Mouse (Mus musculus) MEL (cell line): ENCODE measurements around the gene Samd13. TPM values are rescaled to one million over a fixed set of nuclear protein-coding genes. Genes with fewer than 3 reads are reported as not detected.

ENCODE experiments used
- DNase-seq: peaks from one replicate; pipeline ENCODE4 v3.0.0; 2011; ENCODE audit warnings: low read depth, low spot score
- H3K27ac ChIP-seq: 2 replicates; pipeline ENCODE4 v1.5.1; 2012; ENCODE audit warnings: low read depth, mild to moderate bottlenecking, control low read depth, low read length, moderate library complexity; ENCODE audit not compliant: control insufficient read depth
- H3K27me3 ChIP-seq, 2 experiments: fragments of 150-350 bp in 1 of 2; sonication (generic) in 1 of 2; 2 replicates each; pipeline ENCODE4 v1.6.1; 2012; ENCODE audit warnings: low read length in 2 of 2, mild to moderate bottlenecking in 2 of 2, improper control_type of control experiment in 1 of 2, moderate library complexity in 1 of 2; ENCODE audit not compliant: insufficient read depth in 2 of 2, control insufficient read depth in 1 of 2
- H3K36me3 ChIP-seq, 2 experiments: 2 replicates each; pipeline ENCODE4 v1.6.1; 2012 to 2014; ENCODE audit warnings: low read length in 2 of 2, improper control_type of control experiment in 1 of 2, inconsistent platforms in 1 of 2, mild to moderate bottlenecking in 1 of 2; ENCODE audit not compliant: insufficient read depth in 2 of 2, control insufficient read depth in 1 of 2
- H3K4me1 ChIP-seq, 2 experiments: fragments of 150-350 bp in 1 of 2; sonication (generic) in 1 of 2; 2 replicates each; pipeline ENCODE4 v1.6.1; 2012; ENCODE audit warnings: low read length in 2 of 2, improper control_type of control experiment in 1 of 2, mild to moderate bottlenecking in 1 of 2; ENCODE audit not compliant: insufficient read depth in 2 of 2, control insufficient read depth in 1 of 2
- H3K4me3 ChIP-seq, 2 experiments: fragments of 150-350 bp in 1 of 2; sonication (generic) in 1 of 2; 2 replicates each; pipeline ENCODE4 v1.5.1; 2012; ENCODE audit warnings: low read depth in 2 of 2, low read length in 2 of 2, mild to moderate bottlenecking in 2 of 2, moderate library complexity in 2 of 2, control low read depth in 1 of 2, improper control_type of control experiment in 1 of 2; ENCODE audit not compliant: control insufficient read depth in 1 of 2, insufficient read depth in 1 of 2
- H3K79me2 ChIP-seq: 2 replicates; pipeline ENCODE4 v1.6.1; 2012; ENCODE audit warnings: mild to moderate bottlenecking, low read length, moderate library complexity; ENCODE audit not compliant: control insufficient read depth, poor library complexity, insufficient read depth
- H3K9ac ChIP-seq: 2 replicates; pipeline ENCODE4 v1.6.1; 2012; ENCODE audit warnings: low read depth, mild to moderate bottlenecking, control low read depth, low read length, moderate library complexity; ENCODE audit not compliant: control insufficient read depth, poor library complexity, severe bottlenecking
- H3K9me3 ChIP-seq: fragments of 150-350 bp; sonication (generic); replicated peaks from 2 replicates; pipeline ENCODE4 v1.6.1; 2012; ENCODE audit warnings: mild to moderate bottlenecking, low read length, improper control_type of control experiment, moderate library complexity; ENCODE audit not compliant: insufficient read depth
- CHD1 ChIP-seq: IDR thresholded peaks from 2 replicates; pipeline ENCODE4 v1.6.1; 2012; ENCODE audit warnings: low read depth, mild to moderate bottlenecking, inconsistent platforms, low read length, improper control_type of control experiment
- ELF1 ChIP-seq: IDR thresholded peaks from 2 replicates; pipeline ENCODE4 v1.6.1; 2014; ENCODE audit warnings: low read depth, mild to moderate bottlenecking, inconsistent platforms, low read length, improper control_type of control experiment, moderate library complexity
- ETS1 ChIP-seq: IDR thresholded peaks from 2 replicates; pipeline ENCODE4 v1.6.1; 2012; ENCODE audit warnings: low read depth, mild to moderate bottlenecking, inconsistent platforms, low read length, improper control_type of control experiment, moderate library complexity
- GABPA ChIP-seq: IDR thresholded peaks from 2 replicates; pipeline ENCODE4 v1.6.1; 2012; ENCODE audit warnings: low read depth, mild to moderate bottlenecking, inconsistent platforms, low read length, improper control_type of control experiment, moderate library complexity
- KAT2A ChIP-seq: conservative IDR thresholded peaks from 2 replicates; pipeline ENCODE4 v1.6.1; 2012; ENCODE audit warnings: low read depth, low read length, improper control_type of control experiment, inconsistent platforms
- MAFK ChIP-seq: IDR thresholded peaks from 2 replicates; pipeline ENCODE4 v1.6.1; 2011; ENCODE audit warnings: low read depth, mild to moderate bottlenecking, low read length, improper control_type of control experiment, borderline replicate concordance
- MEF2A ChIP-seq: IDR thresholded peaks from 2 replicates; pipeline ENCODE4 v1.6.1; 2014; ENCODE audit warnings: low read depth, mild to moderate bottlenecking, inconsistent platforms, low read length, improper control_type of control experiment; ENCODE audit not compliant: poor library complexity, insufficient replicate concordance, severe bottlenecking; ENCODE audit errors: extremely low read depth
- MXI1 ChIP-seq: IDR thresholded peaks from 2 replicates; pipeline ENCODE4 v1.6.1; 2011; ENCODE audit warnings: mild to moderate bottlenecking, low read depth, low read length, improper control_type of control experiment
- MYB ChIP-seq: IDR thresholded peaks from 2 replicates; pipeline ENCODE4 v1.6.1; 2011; ENCODE audit warnings: mild to moderate bottlenecking, low read depth, low read length, improper control_type of control experiment
- MYC ChIP-seq: IDR thresholded peaks from 2 replicates; pipeline ENCODE4 v1.6.1; 2011; ENCODE audit warnings: low read depth, mild to moderate bottlenecking, low read length, improper control_type of control experiment, moderate library complexity
- NELFE ChIP-seq: IDR thresholded peaks from 2 replicates; pipeline ENCODE4 v1.6.1; 2011; ENCODE audit warnings: low read depth, low read length, improper control_type of control experiment
- NRF1 ChIP-seq: IDR thresholded peaks from 2 replicates; pipeline ENCODE4 v1.6.1; 2014; ENCODE audit warnings: low read depth, mild to moderate bottlenecking, inconsistent platforms, low read length, improper control_type of control experiment, moderate library complexity; ENCODE audit not compliant: poor library complexity, insufficient read depth, severe bottlenecking
- POLR2AphosphoS2 ChIP-seq: IDR thresholded peaks from 2 replicates; pipeline ENCODE4 v1.6.1; 2011; ENCODE audit warnings: low read length, improper control_type of control experiment
- RAD21 ChIP-seq: IDR thresholded peaks from 2 replicates; pipeline ENCODE4 v1.6.1; 2011; ENCODE audit warnings: mild to moderate bottlenecking, low read depth, low read length, improper control_type of control experiment
- RCOR1 ChIP-seq: IDR thresholded peaks from 2 replicates; pipeline ENCODE4 v1.6.1; 2012; ENCODE audit warnings: low read depth, mild to moderate bottlenecking, inconsistent platforms, low read length, improper control_type of control experiment
- TAL1 ChIP-seq: IDR thresholded peaks from 2 replicates; pipeline ENCODE4 v1.6.1; 2012; ENCODE audit warnings: mild to moderate bottlenecking, inconsistent platforms, low read length, moderate library complexity, mixed read lengths
- TBP ChIP-seq: IDR thresholded peaks from 2 replicates; pipeline ENCODE4 v1.8.0; 2011; ENCODE audit warnings: low read depth, low read length, improper control_type of control experiment
- TCF12 ChIP-seq: IDR thresholded peaks from 2 replicates; pipeline ENCODE4 v1.6.1; 2014; ENCODE audit warnings: low read depth, mild to moderate bottlenecking, inconsistent platforms, low read length, improper control_type of control experiment, moderate library complexity
- UBTF ChIP-seq: IDR thresholded peaks from 2 replicates; pipeline ENCODE4 v1.6.1; 2012; ENCODE audit warnings: low read depth, mild to moderate bottlenecking, inconsistent platforms, low read length, improper control_type of control experiment, moderate library complexity, borderline replicate concordance; ENCODE audit not compliant: insufficient read depth
- polyA plus RNA-seq, 2 experiments: library from polyadenylated mRNA; stranded (reverse) in 1 of 2; unstranded in 1 of 2; fragments of >175 nt in 1 of 2; fragments of >200 nt in 1 of 2; gene quantifications; 2 replicates each; pipeline versions ENCODE4 v1.2.1 to v1.2.4; 2012; ENCODE audit warnings: low replicate concordance in 2 of 2, low read depth in 1 of 2; ENCODE audit not compliant: insufficient read length in 2 of 2, insufficient read depth in 1 of 2, missing spikeins in 1 of 2
- total RNA-seq: library from RNA; depleted of rRNA; stranded (reverse); fragments of 300-350 nt; gene quantifications from 2 replicates; pipeline ENCODE4 v1.2.3, GENCODE M21; 2012

Samd13 gene
- total and polyA plus RNA-seq, 3 experiments: 1.1 to 1.2 TPM; not detected in 1

DNA sequence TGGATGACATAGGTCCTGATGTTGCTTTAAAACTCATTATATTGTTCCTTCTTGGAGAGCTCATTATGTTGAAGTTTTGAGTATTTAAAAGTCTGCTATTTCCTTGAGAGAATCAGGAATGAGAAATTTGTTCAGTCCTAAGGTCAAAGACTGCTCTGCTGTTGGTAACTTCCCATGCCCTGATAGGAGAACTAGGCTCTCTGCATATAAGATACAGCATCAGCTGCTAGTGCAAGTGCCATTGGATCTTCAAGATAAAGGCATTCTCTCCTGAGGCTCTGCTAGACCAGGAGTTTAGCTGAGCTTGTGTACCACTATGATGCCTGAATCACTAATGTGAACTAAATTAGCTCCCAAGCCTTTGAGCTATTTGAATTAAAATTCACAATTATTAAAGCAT, 67.4 kb downstream of the Samd13 start:
- TF ChIP-seq MEF2A: no peak
- no peak for TF ChIP-seq NRF1
- TF ChIP-seq NELFE: no peak
- no peak for TF ChIP-seq TAL1
- no peak for TF ChIP-seq KAT2A
- TF ChIP-seq RCOR1: no peak
- no peak for TF ChIP-seq CHD1
- no peak for TF ChIP-seq MXI1
- no peak for TF ChIP-seq MYC
- Histone ChIP-seq H3K27me3 (no peaks in the 10 kb centered on the region; a peak in 1 of 4 replicates), H3K79me2 (no peaks in the 10 kb centered on the region), H3K9ac (no peak overlapping the region), H3K4me3 (no peak overlapping the region), H3K9me3 (no peaks in the 10 kb centered on the region), H3K4me1 (peaks cover 3 to 22% of the 10 kb centered on the region in 2 experiments), H3K36me3 (peaks cover 0 to 14% of the 10 kb centered on the region in 2 experiments; a peak in 2 of 4 replicates), H3K27ac (no peak overlapping the region)
- DNase-seq: peak; percentile 11

DNA sequence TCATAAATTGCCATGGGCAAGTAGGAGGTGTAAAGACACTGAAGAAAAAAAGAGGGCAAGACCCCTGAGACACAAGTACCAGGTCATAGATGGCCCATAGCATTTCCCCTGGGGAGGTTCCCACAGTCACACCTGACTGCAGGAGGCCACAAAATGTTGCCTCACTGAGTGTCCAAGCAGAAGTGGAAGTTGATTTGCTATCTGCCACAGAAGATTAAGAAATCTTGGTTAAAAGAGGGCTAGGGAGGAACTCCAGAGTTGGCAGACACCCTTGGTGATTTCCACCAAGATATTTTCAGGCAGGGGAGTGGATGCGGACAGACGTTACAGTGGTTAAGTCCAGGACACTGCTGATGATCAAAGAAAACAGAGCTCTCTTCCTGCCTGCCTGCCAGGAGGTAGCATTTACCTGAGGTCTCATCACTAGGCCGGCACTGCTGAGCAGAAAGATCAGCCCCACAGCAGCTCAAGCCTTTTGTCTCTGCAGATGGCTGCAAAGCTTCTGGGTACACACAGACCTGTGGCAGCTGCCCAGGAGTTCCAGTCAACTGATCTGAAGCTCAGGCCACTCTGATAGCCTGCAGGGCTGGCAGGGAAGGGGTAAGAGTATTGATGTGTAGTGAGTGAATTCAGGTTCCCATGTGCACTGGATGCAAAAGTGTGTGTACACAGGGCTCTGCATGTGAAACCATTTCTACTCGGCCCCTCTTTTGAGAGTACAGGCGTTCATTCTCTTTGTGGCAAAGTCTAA, 68.7 kb downstream of the Samd13 start:
- Histone ChIP-seq H3K4me1 (peaks cover 3 to 22% of the 10 kb centered on the region in 2 experiments), H3K27ac (no peak overlapping the region), H3K36me3 (peaks cover 0 to 14% of the 10 kb centered on the region in 2 experiments; a peak in 2 of 4 replicates), H3K4me3 (no peak overlapping the region), H3K9me3 (no peaks in the 10 kb centered on the region), H3K9ac (no peak overlapping the region), H3K79me2 (no peaks in the 10 kb centered on the region), H3K27me3 (no peaks in the 10 kb centered on the region)
- peak; percentile 7 for DNase-seq
- TF ChIP-seq MYB: no peak
- no peak for TF ChIP-seq KAT2A
- no peak for TF ChIP-seq TCF12
- TF ChIP-seq UBTF: no peak
- TF ChIP-seq NELFE: no peak
- no peak for TF ChIP-seq RAD21
- no peak for TF ChIP-seq TAL1
- TF ChIP-seq MAFK: no peak
- TF ChIP-seq ETS1: no peak
- no peak for TF ChIP-seq POLR2AphosphoS2
- no peak for TF ChIP-seq RCOR1
- TF ChIP-seq TBP: no peak
- no peak for TF ChIP-seq MEF2A
- TF ChIP-seq GABPA: no peak
- TF ChIP-seq MXI1: no peak
- TF ChIP-seq ELF1: no peak
